Mouse (Mus musculus) MEL (cell line): ENCODE results near the gene Vdr. TPM values are rescaled to one million over a fixed set of nuclear protein-coding genes. Genes with fewer than 3 reads are reported as not detected.
A peak's percentile ranks its signal among the peaks of the same experiment; 100 is the strongest.

Experiments used
- DNase-seq: peaks from one replicate; pipeline ENCODE4 v3.0.0; 2011; ENCODE audit warnings: low read depth, low spot score
- H3K27ac ChIP-seq: 2 replicates; pipeline ENCODE4 v1.5.1; 2012; ENCODE audit warnings: low read depth, mild to moderate bottlenecking, control low read depth, low read length, moderate library complexity; ENCODE audit not compliant: control insufficient read depth
- H3K27me3 ChIP-seq, 2 experiments: fragments of 150-350 bp in 1 of 2; sonication (generic) in 1 of 2; 2 replicates each; pipeline ENCODE4 v1.6.1; 2012; ENCODE audit warnings: low read length in 2 of 2, mild to moderate bottlenecking in 2 of 2, improper control_type of control experiment in 1 of 2, moderate library complexity in 1 of 2; ENCODE audit not compliant: insufficient read depth in 2 of 2, control insufficient read depth in 1 of 2
- H3K36me3 ChIP-seq, 2 experiments: 2 replicates each; pipeline ENCODE4 v1.6.1; 2012 to 2014; ENCODE audit warnings: low read length in 2 of 2, improper control_type of control experiment in 1 of 2, inconsistent platforms in 1 of 2, mild to moderate bottlenecking in 1 of 2; ENCODE audit not compliant: insufficient read depth in 2 of 2, control insufficient read depth in 1 of 2
- H3K4me1 ChIP-seq, 2 experiments: fragments of 150-350 bp in 1 of 2; sonication (generic) in 1 of 2; 2 replicates each; pipeline ENCODE4 v1.6.1; 2012; ENCODE audit warnings: low read length in 2 of 2, improper control_type of control experiment in 1 of 2, mild to moderate bottlenecking in 1 of 2; ENCODE audit not compliant: insufficient read depth in 2 of 2, control insufficient read depth in 1 of 2
- H3K4me3 ChIP-seq, 2 experiments: fragments of 150-350 bp in 1 of 2; sonication (generic) in 1 of 2; 2 replicates each; pipeline ENCODE4 v1.5.1; 2012; ENCODE audit warnings: low read depth in 2 of 2, low read length in 2 of 2, mild to moderate bottlenecking in 2 of 2, moderate library complexity in 2 of 2, control low read depth in 1 of 2, improper control_type of control experiment in 1 of 2; ENCODE audit not compliant: control insufficient read depth in 1 of 2, insufficient read depth in 1 of 2
- H3K79me2 ChIP-seq: 2 replicates; pipeline ENCODE4 v1.6.1; 2012; ENCODE audit warnings: mild to moderate bottlenecking, low read length, moderate library complexity; ENCODE audit not compliant: control insufficient read depth, poor library complexity, insufficient read depth
- H3K9ac ChIP-seq: 2 replicates; pipeline ENCODE4 v1.6.1; 2012; ENCODE audit warnings: low read depth, mild to moderate bottlenecking, control low read depth, low read length, moderate library complexity; ENCODE audit not compliant: control insufficient read depth, poor library complexity, severe bottlenecking
- H3K9me3 ChIP-seq: fragments of 150-350 bp; sonication (generic); replicated peaks from 2 replicates; pipeline ENCODE4 v1.6.1; 2012; ENCODE audit warnings: mild to moderate bottlenecking, low read length, improper control_type of control experiment, moderate library complexity; ENCODE audit not compliant: insufficient read depth
- BHLHE40 ChIP-seq: IDR thresholded peaks from 2 replicates; pipeline ENCODE4 v1.6.1; 2012; ENCODE audit warnings: low read depth, mild to moderate bottlenecking, inconsistent platforms, low read length, improper control_type of control experiment, borderline replicate concordance
- CHD1 ChIP-seq: IDR thresholded peaks from 2 replicates; pipeline ENCODE4 v1.6.1; 2012; ENCODE audit warnings: low read depth, mild to moderate bottlenecking, inconsistent platforms, low read length, improper control_type of control experiment
- CTCF ChIP-seq, 3 experiments: IDR thresholded peaks in 2 of 3; conservative IDR thresholded peaks in 1 of 3; 2 replicates each; pipeline ENCODE4 v1.5.1; 2011 to 2012; ENCODE audit warnings: low read length in 3 of 3, low read depth in 2 of 3, mild to moderate bottlenecking in 2 of 3, improper control_type of control experiment in 1 of 3, inconsistent platforms in 1 of 3, mixed read lengths in 1 of 3, moderate library complexity in 1 of 3; ENCODE audit not compliant: control insufficient read depth in 1 of 3, insufficient read depth in 1 of 3, poor library complexity in 1 of 3, severe bottlenecking in 1 of 3
- ELF1 ChIP-seq: IDR thresholded peaks from 2 replicates; pipeline ENCODE4 v1.6.1; 2014; ENCODE audit warnings: low read depth, mild to moderate bottlenecking, inconsistent platforms, low read length, improper control_type of control experiment, moderate library complexity
- EP300 ChIP-seq, 2 experiments: IDR thresholded peaks; 2 replicates each; pipeline ENCODE4 v1.6.1; 2011; ENCODE audit warnings: improper control_type of control experiment in 2 of 2, low read length in 2 of 2, low read depth in 1 of 2, mild to moderate bottlenecking in 1 of 2
- ETS1 ChIP-seq: IDR thresholded peaks from 2 replicates; pipeline ENCODE4 v1.6.1; 2012; ENCODE audit warnings: low read depth, mild to moderate bottlenecking, inconsistent platforms, low read length, improper control_type of control experiment, moderate library complexity
- HCFC1 ChIP-seq: IDR thresholded peaks from 2 replicates; pipeline ENCODE4 v1.6.1; 2012; ENCODE audit warnings: low read depth, mild to moderate bottlenecking, inconsistent platforms, low read length, improper control_type of control experiment, moderate library complexity
- JUND ChIP-seq: IDR thresholded peaks from 2 replicates; pipeline ENCODE4 v1.6.1; 2011; ENCODE audit warnings: low read depth, mild to moderate bottlenecking, improper control_type of control experiment, low read length
- MAFK ChIP-seq: IDR thresholded peaks from 2 replicates; pipeline ENCODE4 v1.6.1; 2011; ENCODE audit warnings: low read depth, mild to moderate bottlenecking, low read length, improper control_type of control experiment, borderline replicate concordance
- MAX ChIP-seq: IDR thresholded peaks from 2 replicates; pipeline ENCODE4 v1.6.1; 2011; ENCODE audit warnings: low read length, improper control_type of control experiment
- MXI1 ChIP-seq: IDR thresholded peaks from 2 replicates; pipeline ENCODE4 v1.6.1; 2011; ENCODE audit warnings: mild to moderate bottlenecking, low read depth, low read length, improper control_type of control experiment
- POLR2A ChIP-seq, 2 experiments: IDR thresholded peaks; 2 replicates each; pipeline ENCODE4 v1.6.1; 2011 to 2012; ENCODE audit warnings: low read length in 2 of 2, mild to moderate bottlenecking in 2 of 2, control low read depth in 1 of 2, improper control_type of control experiment in 1 of 2, low read depth in 1 of 2, moderate library complexity in 1 of 2; ENCODE audit not compliant: control insufficient read depth in 1 of 2, insufficient read depth in 1 of 2, poor library complexity in 1 of 2
- POLR2AphosphoS5 ChIP-seq: IDR thresholded peaks from 2 replicates; pipeline ENCODE4 v1.6.1; 2012; ENCODE audit warnings: low read depth, borderline replicate concordance, mild to moderate bottlenecking, inconsistent platforms, low read length, moderate library complexity, mixed read lengths
- SIN3A ChIP-seq: IDR thresholded peaks from 2 replicates; pipeline ENCODE4 v1.6.1; 2012; ENCODE audit warnings: low read length, improper control_type of control experiment, inconsistent platforms
- SMC3 ChIP-seq: IDR thresholded peaks from 2 replicates; pipeline ENCODE4 v1.6.1; 2011; ENCODE audit warnings: low read depth, low read length, improper control_type of control experiment
- TBP ChIP-seq: IDR thresholded peaks from 2 replicates; pipeline ENCODE4 v1.8.0; 2011; ENCODE audit warnings: low read depth, low read length, improper control_type of control experiment
- TCF12 ChIP-seq: IDR thresholded peaks from 2 replicates; pipeline ENCODE4 v1.6.1; 2014; ENCODE audit warnings: low read depth, mild to moderate bottlenecking, inconsistent platforms, low read length, improper control_type of control experiment, moderate library complexity
- UBTF ChIP-seq: IDR thresholded peaks from 2 replicates; pipeline ENCODE4 v1.6.1; 2012; ENCODE audit warnings: low read depth, mild to moderate bottlenecking, inconsistent platforms, low read length, improper control_type of control experiment, moderate library complexity, borderline replicate concordance; ENCODE audit not compliant: insufficient read depth
- ZNF384 ChIP-seq: IDR thresholded peaks from 2 replicates; pipeline ENCODE4 v1.6.1; 2012; ENCODE audit warnings: low read depth, mild to moderate bottlenecking, inconsistent platforms, low read length, improper control_type of control experiment
- polyA plus RNA-seq, 2 experiments: library from polyadenylated mRNA; stranded (reverse) in 1 of 2; unstranded in 1 of 2; fragments of >175 nt in 1 of 2; fragments of >200 nt in 1 of 2; gene quantifications; 2 replicates each; pipeline versions ENCODE4 v1.2.1 to v1.2.4; 2012; ENCODE audit warnings: low replicate concordance in 2 of 2, low read depth in 1 of 2; ENCODE audit not compliant: insufficient read length in 2 of 2, insufficient read depth in 1 of 2, missing spikeins in 1 of 2
- total RNA-seq: library from RNA; depleted of rRNA; stranded (reverse); fragments of 300-350 nt; gene quantifications from 2 replicates; pipeline ENCODE4 v1.2.3, GENCODE M21; 2012

Gene Vdr
- total and polyA plus RNA-seq, 3 experiments: 0.54 to 1.9 TPM; not detected in 1

DNA sequence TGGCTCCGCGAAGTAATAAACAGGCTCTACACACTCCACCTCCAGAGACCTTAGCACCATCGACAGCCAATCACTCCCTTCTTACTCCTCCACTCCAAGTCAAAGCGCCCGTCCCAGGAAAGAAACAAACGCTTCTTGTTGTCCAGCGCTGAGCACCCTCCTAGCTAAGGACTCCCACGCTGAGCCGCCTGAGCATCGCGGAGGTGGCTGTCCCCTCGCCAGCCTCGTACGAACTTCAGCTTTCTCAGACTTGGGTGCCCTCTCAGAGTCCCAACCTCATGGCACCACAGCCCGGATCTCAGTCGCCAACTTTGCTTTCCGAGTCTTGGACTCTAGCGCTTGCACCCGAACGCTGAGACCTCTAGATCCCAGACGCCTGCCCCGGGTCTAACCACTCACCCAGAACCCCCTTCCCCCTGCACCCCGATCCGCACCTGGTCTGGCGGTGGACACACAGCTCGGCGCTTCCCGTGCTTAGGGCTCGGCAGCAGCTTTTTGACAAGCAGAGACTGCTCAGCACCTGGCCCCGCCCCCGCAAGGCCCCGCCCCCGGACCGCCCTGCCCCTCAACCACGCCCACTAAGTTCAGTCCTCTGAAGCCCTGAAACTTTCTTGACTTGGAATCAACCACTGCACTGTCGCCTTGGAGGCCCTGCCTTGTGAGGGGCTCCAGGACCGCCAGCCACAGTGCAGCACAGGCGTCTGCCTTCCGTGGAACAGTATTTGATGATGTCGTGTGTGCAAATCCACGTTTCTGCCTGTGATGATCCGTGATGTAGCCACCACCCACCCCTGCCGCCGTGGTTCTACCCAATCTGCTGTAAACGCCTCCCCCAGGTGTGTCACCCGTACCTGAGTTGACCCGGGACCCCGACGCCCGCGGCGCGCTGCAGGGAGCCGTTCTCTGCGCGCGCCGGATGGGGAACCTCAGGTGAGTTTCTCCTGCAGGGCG is 2.4 kb downstream of the Vdr start:
- DNase-seq: peak; percentile 92
- Histone ChIP-seq H3K27ac (no peak overlapping the region), H3K9me3 (no peaks in the 10 kb centered on the region)
- TF ChIP-seq POLR2A (IDR thresholded peaks at IDR 0.05; ENCODE audit: control insufficient read depth in 1 of 2, insufficient read depth in 1 of 2, low read depth in 1 of 2, low read length in 2 of 2, poor library complexity in 1 of 2): peak in 1 of 2 experiments; percentile 34; a peak in 1 of 4 replicates
- TF ChIP-seq CHD1: peak; percentile 84; the same call in 1 of the 2 replicates
- TF ChIP-seq MXI1: peak; percentile 89
- TF ChIP-seq EP300 (IDR thresholded peaks at IDR 0.05; ENCODE audit: low read depth in 1 of 2, low read length in 2 of 2): peak; percentile 12 to 25; a peak in 2 of 4 replicates
- peak; percentile 25 for TF ChIP-seq SMC3
- no peak for TF ChIP-seq MAFK
- no peak for TF ChIP-seq ZNF384
- TF ChIP-seq UBTF: peak; percentile 53; the same call in 1 of the 2 replicates
- 0 out of 2 replicates have a peak, but pooled peaks have one; percentile 16 for TF ChIP-seq HCFC1
- TF ChIP-seq POLR2AphosphoS5: no peak
- TF ChIP-seq TBP: no peak
- TF ChIP-seq ETS1: no peak
- TF ChIP-seq TCF12: no peak
- no peak for TF ChIP-seq BHLHE40
- peak; percentile 38; the same call in 1 of the 2 replicates for TF ChIP-seq ELF1
- peak; percentile 82 for TF ChIP-seq SIN3A
- peak; percentile 75 for TF ChIP-seq MAX
- no peak for TF ChIP-seq CTCF (IDR thresholded peaks at IDR 0.05 in 2 of 3, conservative IDR thresholded peaks at IDR 0.05 in 1 of 3; ENCODE audit: control insufficient read depth in 1 of 3, insufficient read depth in 1 of 3, low read depth in 2 of 3, low read length in 3 of 3, poor library complexity in 1 of 3, severe bottlenecking in 1 of 3)
- TF ChIP-seq, all 39 proteins: peak for 10
- Histone ChIP-seq H3K4me3 (peak overlapping the region; percentile 59 to 91), H3K4me1 (peaks cover 0 to 10% of the 10 kb centered on the region in 2 experiments; a peak in 2 of 4 replicates), H3K9ac (peak overlapping the region; percentile 41), H3K36me3 (0 out of 4 replicates have a peak, but pooled peaks cover 0 to 2% of the 10 kb centered on the region in 2 experiments), H3K79me2 (no peaks in the 10 kb centered on the region), H3K27me3 (peaks cover 18 to 30% of the 10 kb centered on the region in 2 experiments)

GRCm38 (mm10) chr15:97907202-97907601 is 3.2 kb downstream of the Vdr start:
- Histone ChIP-seq H3K9me3 (no peaks in the 10 kb centered on the region), H3K79me2 (no peaks in the 10 kb centered on the region), H3K9ac (peak overlapping the region; percentile 41), H3K4me3 (peak overlapping the region; percentile 59 to 91), H3K36me3 (0 out of 4 replicates have a peak, but pooled peaks cover 0 to 2% of the 10 kb centered on the region in 2 experiments), H3K27me3 (peaks cover 11 to 22% of the 10 kb centered on the region in 2 experiments), H3K27ac (no peak overlapping the region), H3K4me1 (peaks cover 0 to 10% of the 10 kb centered on the region in 2 experiments; a peak in 2 of 4 replicates)
- peak; percentile 91 for DNase-seq
- TF ChIP-seq ELF1 (0 out of 2 replicates have a peak, but pooled peaks have one; percentile 30), TBP (no peak; the same call in 1 of the 2 replicates), JUND (0 out of 2 replicates have a peak, but pooled peaks have one; percentile 61), EP300 (IDR thresholded peaks at IDR 0.05; ENCODE audit: low read depth in 1 of 2, low read length in 2 of 2) (peak; percentile 34 to 67; a peak in 2 of 4 replicates)
